Mouse (Mus musculus) bone marrow macrophage, adult 2 months (primary cell): ENCODE measurements around the gene Casp3.

Experiments used
- CTCF ChIP-seq: IDR thresholded peaks from 2 replicates; pipeline ENCODE4 v1.5.1; 2012; ENCODE audit warnings: low read depth, mild to moderate bottlenecking, low read length, moderate library complexity
- POLR2A ChIP-seq: IDR thresholded peaks from 2 replicates; pipeline ENCODE4 v1.6.1; 2012; ENCODE audit warnings: mild to moderate bottlenecking, low read depth, low read length, borderline replicate concordance

GRCm38 (mm10) chr8:46641272-46641671, 24.2 kb downstream of the Casp3 start:
- TF ChIP-seq CTCF (no peak), POLR2A (no peak)
